Mouse (Mus musculus): ENCODE results near the gene Gm3625.

Gm3625 gene

DNA sequence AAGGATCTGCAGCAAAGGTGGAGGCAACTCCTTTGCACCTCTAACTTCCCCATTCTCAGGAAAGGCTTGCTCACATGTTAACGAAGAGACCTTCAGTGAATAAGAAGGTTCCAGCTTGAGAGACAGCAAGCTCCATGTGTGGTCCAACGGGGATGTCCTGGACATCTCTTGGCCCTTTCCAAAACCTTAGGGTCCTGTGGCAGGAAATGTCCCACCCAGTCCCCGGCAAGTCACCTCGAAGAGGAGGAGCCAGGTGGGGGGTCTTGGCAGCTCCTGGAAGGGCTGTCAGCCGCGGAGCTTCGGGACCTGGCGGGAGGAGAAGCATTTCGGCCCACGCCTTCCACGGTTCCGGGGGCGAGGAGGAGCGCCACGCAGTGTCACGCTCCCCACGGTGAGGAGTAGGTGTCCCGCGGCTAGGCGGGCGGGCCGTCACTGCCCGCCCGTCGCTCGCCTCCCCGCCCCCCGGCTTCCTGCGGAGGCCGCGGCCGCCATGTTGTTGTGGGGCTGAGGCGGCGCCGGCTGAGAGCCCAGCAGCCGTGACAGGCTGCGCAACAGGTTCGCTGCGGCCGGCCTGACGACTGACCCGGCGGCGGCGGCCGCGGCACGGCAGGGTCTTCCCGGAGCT, at the start of gene Gm3625, which contains the start of gene Itsn2:
TSS of gene Gm3625 (minus strand) at position 387 of the 625 bp plus-strand sequence.
TSS of gene Itsn2 (plus strand) at position 98 of the 625 bp plus-strand sequence.
- in situ Hi-C loops (cut with MboI, MseI): no loop called here

DNA sequence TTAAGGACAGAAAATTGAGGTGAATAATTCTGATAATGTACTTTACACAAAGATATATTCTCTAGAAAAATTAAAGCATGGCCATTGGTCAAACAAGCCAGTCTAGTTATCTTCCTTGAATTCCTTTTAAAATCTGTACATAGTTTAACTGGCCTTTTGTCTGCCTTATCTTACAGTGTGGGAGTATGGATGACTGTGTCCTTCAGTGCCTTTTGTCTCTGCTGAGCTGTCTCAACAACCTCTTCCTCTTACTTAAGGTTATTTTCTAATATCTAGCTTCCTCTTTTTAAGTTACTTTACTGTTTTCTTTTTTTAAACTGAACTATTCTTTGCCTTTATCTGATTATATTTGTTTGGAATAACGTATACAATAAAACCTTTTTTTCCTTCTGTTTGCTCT, 48.0 kb upstream of the Gm3625 start:
- in situ Hi-C loops (cut with MboI, MseI): no loop called here

GRCm38 (mm10) chr12:4638438-4638837, 45.7 kb upstream of the Gm3625 start:
- in situ Hi-C loops (cut with MboI, MseI): no loop called here

DNA sequence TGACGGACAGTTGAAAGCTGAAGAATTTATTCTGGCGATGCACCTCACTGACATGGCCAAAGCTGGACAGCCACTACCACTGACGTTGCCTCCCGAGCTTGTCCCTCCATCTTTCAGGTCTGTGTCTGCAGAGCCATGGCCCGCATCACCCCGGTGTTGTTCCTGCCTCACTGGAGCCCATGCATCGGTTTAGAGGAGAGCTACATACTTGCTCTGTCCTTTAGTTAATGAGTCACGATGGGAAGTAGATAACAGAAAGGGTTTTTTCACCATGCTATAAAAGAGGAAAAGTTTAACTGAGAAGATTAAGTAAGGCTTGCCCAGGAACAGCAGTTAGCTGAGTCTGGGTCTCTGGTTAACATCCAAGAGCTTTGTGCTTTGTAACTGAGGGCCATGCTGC, 40.2 kb upstream of the Gm3625 start:
- in situ Hi-C loops (cut with MboI, MseI): no loop called here

DNA sequence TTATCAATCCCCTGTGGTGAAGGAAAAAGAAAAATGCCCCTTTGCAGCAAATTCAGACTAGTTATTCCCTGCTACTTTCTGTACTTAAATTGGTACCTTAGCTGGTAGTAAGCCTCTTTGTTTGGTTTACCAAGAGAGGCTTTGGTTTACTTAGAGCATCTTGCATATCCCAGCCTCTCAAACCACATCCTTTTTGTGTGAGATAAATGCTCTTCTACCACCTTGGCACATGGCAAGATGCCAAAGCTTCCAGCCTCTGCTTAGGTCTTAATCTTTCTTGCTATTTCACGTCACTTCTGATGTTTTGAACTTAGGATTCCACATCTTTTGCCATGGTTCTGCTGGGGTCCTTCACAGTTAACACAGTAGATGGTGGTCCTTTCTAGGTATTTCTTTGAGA, 31.5 kb upstream of the Gm3625 start:
- in situ Hi-C loops (cut with MboI, MseI): no loop called here

GRCm38 (mm10) chr12:4614722-4615121, 22.0 kb upstream of the Gm3625 start:
- in situ Hi-C loops (cut with MboI, MseI): no loop called here

- in situ Hi-C loops (cut with MboI, MseI): no loop called here
Measured at GRCm38 (mm10) chr12:4606625-4607024, 13.9 kb upstream of the Gm3625 start.

DNA sequence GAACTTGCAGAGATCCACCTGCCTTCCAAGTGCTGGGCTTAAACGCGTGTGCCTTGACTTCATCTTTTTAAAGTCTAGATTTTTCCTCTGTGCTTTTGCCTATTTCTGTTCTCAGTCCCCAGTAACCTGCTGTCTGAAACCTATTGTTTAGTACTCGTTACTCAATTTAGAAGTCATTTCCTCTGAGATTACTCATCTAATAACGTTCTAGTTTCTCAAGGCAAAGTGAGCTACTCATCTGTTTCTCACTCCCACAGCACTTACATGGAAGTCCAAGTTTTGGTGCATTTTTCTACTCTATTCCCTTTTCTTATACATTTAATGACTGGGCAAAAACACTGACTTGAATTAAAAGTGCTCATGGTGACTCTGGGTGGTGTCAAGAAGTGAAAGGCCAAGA, 7.0 kb upstream of the Gm3625 start:
- in situ Hi-C loops (cut with MboI, MseI): no loop called here

DNA sequence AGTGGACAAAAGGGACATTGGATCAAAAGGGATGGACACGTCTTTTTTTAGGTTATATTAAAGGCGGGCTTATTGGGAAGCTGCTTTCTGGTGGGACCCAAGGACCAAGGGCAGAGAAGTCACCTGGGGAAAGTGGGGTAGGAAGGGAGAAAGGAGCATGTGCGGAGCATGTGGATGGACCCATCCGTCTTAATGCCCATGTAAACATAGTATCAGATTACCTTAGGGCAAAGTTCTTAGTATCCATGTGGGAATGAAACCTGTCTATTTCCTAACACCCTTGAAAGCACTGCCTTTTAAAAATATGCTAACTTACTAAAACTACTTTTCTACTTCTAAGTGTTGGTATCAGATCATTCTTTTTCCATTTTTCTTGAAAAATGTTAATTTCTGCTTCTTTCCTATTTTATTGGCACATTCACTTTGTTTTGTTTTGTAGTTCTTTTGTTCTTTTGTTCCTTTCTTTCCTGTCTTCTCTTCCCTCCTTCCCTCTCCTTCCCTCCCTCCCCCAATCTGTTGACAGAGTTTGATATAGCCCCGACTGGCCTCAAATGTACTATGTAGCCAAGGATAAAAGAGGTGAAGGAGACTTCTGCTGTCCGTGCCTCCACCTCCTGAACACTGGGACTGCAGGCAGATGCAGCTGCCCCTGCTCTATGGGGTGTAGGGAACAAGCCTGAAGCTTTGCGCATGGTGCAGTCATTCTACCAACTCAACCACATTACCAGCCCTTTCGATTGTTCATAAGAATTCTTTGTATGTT, 6.1 kb upstream of the Gm3625 start:
- in situ Hi-C loops (cut with MboI, MseI): no loop called here

DNA sequence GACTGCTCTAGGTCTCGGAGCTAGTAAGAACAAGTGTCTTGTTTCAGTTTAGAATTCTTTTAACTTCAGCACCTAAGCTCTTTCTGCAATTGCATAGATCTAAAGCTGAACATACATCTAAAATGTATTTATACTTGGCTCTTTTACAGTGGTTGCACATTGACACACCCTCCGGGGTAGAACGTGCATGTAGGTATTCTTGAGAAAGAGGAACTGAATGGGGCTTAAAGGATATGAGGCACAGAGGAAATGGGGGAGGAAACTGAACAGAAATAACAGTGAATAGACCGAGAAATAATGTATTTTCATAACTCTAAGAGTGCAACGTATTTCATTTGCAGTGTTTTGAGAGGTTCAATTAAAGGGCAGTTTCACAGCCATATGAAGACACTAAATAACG, 2.3 kb upstream of the Gm3625 start:
- in situ Hi-C loops (cut with MboI, MseI): no loop called here

GRCm38 (mm10) chr12:4593930-4594391, 1.2 kb upstream of the Gm3625 start:
- in situ Hi-C loops (cut with MboI, MseI): no loop called here

GRCm38 (mm10) chr12:4593166-4593929, 621 bp upstream of the Gm3625 start:
- in situ Hi-C loops (cut with MboI, MseI): no loop called here

DNA sequence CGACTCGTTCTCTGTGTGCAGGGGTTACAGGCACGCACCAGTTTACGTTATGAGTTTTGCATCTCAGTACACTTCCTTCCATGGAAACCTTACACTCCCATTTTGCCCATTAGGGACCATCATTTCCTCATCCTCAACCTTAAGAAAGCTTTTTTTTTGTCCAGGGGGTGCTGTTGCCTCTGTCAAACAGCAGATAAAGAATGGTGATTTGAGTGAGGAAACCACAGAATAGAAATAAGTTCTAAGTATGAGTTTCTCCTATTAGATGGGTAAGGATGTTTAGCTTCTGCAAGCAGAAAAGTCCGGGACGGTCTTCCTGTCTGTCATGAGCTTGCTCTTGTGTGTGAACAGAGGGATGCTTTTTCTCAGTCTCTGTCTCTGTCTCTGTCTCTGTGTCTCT, 702 bp downstream of the Gm3625 start:
- in situ Hi-C loops (cut with MboI, MseI): no loop called here

DNA sequence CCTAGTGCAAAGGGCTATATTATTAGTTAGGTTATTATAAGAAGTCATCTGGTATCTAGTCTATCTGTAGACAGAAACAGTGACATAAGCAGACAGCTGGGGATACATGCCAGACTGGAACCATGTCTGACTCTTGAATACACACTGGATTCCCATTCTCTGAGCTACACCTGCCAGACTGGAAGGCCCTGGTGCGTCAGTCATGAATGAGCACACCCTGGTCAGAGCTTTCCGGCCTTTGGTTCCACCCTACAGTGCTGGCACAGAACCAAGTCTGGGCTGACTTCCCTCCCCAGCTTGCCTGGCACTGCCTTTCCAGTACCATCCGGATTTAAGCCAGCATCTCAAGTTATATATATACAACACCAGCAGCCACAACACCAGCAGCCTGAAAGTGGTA, 4.1 kb downstream of the Gm3625 start:
- in situ Hi-C loops (cut with MboI, MseI): no loop called here

GRCm38 (mm10) chr12:4587846-4588245, 4.9 kb downstream of the Gm3625 start:
- in situ Hi-C loops (cut with MboI, MseI): no loop called here

- in situ Hi-C loops (cut with MboI, MseI): no loop called here
Measured at GRCm38 (mm10) chr12:4582326-4582725, 10.4 kb downstream of the Gm3625 start.

DNA sequence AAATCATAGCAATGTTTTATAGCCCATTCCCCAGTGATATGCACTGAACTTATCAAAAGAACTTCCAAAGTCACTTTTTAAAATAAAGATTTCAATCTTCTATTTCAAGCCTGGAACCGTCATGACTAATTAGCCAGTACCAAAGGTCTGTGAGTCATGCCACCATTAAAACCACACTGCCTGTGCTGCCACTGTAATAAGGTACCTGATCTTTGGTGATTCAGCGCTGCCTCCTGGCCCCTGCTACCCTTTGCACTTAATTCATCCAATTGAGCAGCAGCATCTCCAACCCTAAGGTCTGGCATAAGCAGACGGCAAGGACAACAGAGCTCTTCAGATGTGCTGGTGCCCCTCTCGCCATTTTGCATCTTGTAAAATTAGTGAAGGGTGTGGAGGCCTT, 18.7 kb downstream of the Gm3625 start:
- in situ Hi-C loops (cut with MboI, MseI): no loop called here

DNA sequence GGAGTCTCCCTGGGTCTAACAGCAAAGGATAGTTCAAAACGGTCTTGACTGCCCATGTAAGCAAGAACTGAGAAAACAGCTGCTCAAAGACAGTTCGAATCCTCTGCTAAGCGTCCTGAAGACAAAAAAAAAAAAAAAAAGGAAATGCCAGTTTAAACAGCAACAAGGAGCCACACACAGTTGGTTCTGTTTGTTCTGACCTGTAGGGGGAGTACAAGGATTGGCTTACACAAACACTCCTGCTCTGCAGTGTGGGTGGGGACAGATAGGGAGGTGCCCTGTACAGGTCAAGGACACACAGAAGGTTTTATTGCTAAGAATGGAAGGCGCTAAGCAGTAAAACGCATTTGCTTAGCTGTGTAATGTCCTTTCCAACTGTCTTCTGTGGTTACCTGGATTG, 20.9 kb downstream of the Gm3625 start:
- in situ Hi-C loops (cut with MboI, MseI): no loop called here

GRCm38 (mm10) chr12:4558475-4559279, 34.0 kb downstream of the Gm3625 start:
- in situ Hi-C loops (cut with MboI, MseI): no loop called here

GRCm38 (mm10) chr12:4558013-4558412, 34.7 kb downstream of the Gm3625 start:
- in situ Hi-C loops (cut with MboI, MseI): no loop called here

DNA sequence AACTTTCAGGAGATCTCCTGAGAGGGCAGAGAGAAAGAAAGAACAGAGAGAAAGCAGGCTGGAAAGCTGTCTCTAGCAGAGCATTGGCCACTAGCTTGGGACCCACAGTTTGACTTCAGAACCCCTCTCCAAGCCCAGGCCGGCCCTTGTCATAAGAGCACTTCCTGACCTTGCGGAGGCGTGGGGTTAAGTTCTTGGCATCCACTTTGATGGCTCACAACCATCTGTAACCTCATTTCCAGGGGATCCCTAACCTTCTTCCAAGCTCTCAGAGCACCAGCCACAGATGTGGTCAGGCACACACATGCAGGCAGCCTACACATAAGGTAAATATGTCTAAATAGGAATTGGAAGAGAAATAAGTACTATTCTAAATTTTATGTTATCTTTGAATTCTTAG, 35.3 kb downstream of the Gm3625 start:
- in situ Hi-C loops (cut with MboI, MseI): no loop called here

GRCm38 (mm10) chr12:4556891-4557290, 35.8 kb downstream of the Gm3625 start:
- in situ Hi-C loops (cut with MboI, MseI): no loop called here
